Mouse (Mus musculus): Measurements from ENCODE around the gene Ahnak2. TPM values are rescaled to one million over a fixed set of nuclear protein-coding genes. Genes with fewer than 3 reads are reported as not detected.

Gene Ahnak2
- total and polyA plus RNA-seq, 2 experiments from 2014 or later: 2.4 to 10.5 TPM

DNA sequence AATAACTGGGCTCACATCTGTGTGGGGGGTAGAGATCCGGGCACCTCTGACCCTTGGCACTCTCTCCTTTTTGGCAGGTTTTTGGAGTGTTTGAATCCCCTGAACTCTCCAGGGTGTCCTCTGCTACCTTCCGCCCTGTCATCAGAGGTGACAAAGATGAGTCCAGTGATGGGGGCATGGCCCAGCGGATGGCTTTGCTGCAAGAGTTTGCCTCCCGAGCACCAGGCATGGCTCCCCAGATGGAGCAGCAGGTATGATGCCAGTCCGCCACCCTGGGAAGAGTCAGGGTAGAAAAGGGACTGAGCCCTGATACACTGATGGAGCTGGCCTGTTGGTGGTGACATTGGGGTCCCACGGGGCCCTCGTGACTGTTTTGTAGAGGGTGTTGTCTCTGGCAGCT lies 65.4 kb downstream of the Ahnak2 start:
- DNase-seq (ENCODE audit: low spot score) (no peak), ATAC-seq (ENCODE audit: insufficient read depth, low read depth) (no peak)
- Histone ChIP-seq H3K27me3 (ENCODE audit: control insufficient read depth, insufficient read depth, low read length) (no peaks in the 10 kb centered on the region), H3K4me2 (ENCODE audit: low read depth, low read length) (no peak overlapping the region), H3K9ac (replicated peaks; ENCODE audit: low read depth, low read length) (no peak overlapping the region), H3K4me1 (ENCODE audit: control insufficient read depth, insufficient read depth) (no peaks in the 10 kb centered on the region), H3K4me3 (ENCODE audit: low read depth, low read length) (no peak overlapping the region), H3K27ac (ENCODE audit: low read depth) (no peak overlapping the region), H3K9me3 (replicated peaks; ENCODE audit: control insufficient read depth, low read length) (no peaks in the 10 kb centered on the region), H3K36me3 (replicated peaks; ENCODE audit: control insufficient read depth, insufficient read depth, low read length) (peaks cover 28% of the 10 kb centered on the region)
- TF ChIP-seq EP300 (IDR thresholded peaks at IDR 0.05; ENCODE audit: low read depth): no peak
- TF ChIP-seq CTCF (IDR thresholded peaks at IDR 0.05; ENCODE audit: low read depth): no peak
- 82% methylated on average over 7 of the region's 7 CpGs for WGBS

- H3K36me3 ChIP-seq (replicated peaks; ENCODE audit: control insufficient read depth, insufficient read depth, low read length): peaks cover 28% of the 10 kb centered on the region
- ATAC-seq (ENCODE audit: insufficient read depth, low read depth): no peak
- H3K9me3 ChIP-seq (replicated peaks; ENCODE audit: control insufficient read depth, low read length): no peaks in the 10 kb centered on the region
- H3K27me3 ChIP-seq (ENCODE audit: control insufficient read depth, insufficient read depth, low read length): no peaks in the 10 kb centered on the region
- H3K9ac ChIP-seq (replicated peaks; ENCODE audit: low read depth, low read length): no peak overlapping the region
- 91% methylated on average over 10 of the region's 10 CpGs for WGBS
- TF ChIP-seq CTCF (IDR thresholded peaks at IDR 0.05; ENCODE audit: low read depth): no peak
- no peak for TF ChIP-seq EP300 (IDR thresholded peaks at IDR 0.05; ENCODE audit: low read depth)
- no peak for DNase-seq (ENCODE audit: low spot score)
- no peak overlapping the region for H3K27ac ChIP-seq (ENCODE audit: low read depth)
- H3K4me3 ChIP-seq (ENCODE audit: low read depth, low read length): no peak overlapping the region
- H3K4me2 ChIP-seq (ENCODE audit: low read depth, low read length): no peak overlapping the region
- H3K4me1 ChIP-seq (ENCODE audit: control insufficient read depth, insufficient read depth): no peaks in the 10 kb centered on the region
Measured at GRCm38 (mm10) chr12:112736636-112736925, 65.9 kb downstream of the Ahnak2 start.

GRCm38 (mm10) chr12:112735896-112736635 lies 66.4 kb downstream of the Ahnak2 start:
- Histone ChIP-seq H3K27ac (ENCODE audit: low read depth) (no peak overlapping the region), H3K36me3 (replicated peaks; ENCODE audit: control insufficient read depth, insufficient read depth, low read length) (peaks cover 28% of the 10 kb centered on the region), H3K9me3 (replicated peaks; ENCODE audit: control insufficient read depth, low read length) (no peaks in the 10 kb centered on the region), H3K4me2 (ENCODE audit: low read depth, low read length) (no peak overlapping the region), H3K27me3 (ENCODE audit: control insufficient read depth, insufficient read depth, low read length) (no peaks in the 10 kb centered on the region), H3K4me1 (ENCODE audit: control insufficient read depth, insufficient read depth) (no peaks in the 10 kb centered on the region), H3K9ac (replicated peaks; ENCODE audit: low read depth, low read length) (no peak overlapping the region), H3K4me3 (ENCODE audit: low read depth, low read length) (no peak overlapping the region)
- no peak for DNase-seq (ENCODE audit: low spot score)
- 88% methylated on average over 29 of the region's 29 CpGs for WGBS
- ATAC-seq (ENCODE audit: insufficient read depth, low read depth): no peak
- TF ChIP-seq CTCF (IDR thresholded peaks at IDR 0.05; ENCODE audit: low read depth) (no peak), EP300 (IDR thresholded peaks at IDR 0.05; ENCODE audit: low read depth) (no peak)

DNA sequence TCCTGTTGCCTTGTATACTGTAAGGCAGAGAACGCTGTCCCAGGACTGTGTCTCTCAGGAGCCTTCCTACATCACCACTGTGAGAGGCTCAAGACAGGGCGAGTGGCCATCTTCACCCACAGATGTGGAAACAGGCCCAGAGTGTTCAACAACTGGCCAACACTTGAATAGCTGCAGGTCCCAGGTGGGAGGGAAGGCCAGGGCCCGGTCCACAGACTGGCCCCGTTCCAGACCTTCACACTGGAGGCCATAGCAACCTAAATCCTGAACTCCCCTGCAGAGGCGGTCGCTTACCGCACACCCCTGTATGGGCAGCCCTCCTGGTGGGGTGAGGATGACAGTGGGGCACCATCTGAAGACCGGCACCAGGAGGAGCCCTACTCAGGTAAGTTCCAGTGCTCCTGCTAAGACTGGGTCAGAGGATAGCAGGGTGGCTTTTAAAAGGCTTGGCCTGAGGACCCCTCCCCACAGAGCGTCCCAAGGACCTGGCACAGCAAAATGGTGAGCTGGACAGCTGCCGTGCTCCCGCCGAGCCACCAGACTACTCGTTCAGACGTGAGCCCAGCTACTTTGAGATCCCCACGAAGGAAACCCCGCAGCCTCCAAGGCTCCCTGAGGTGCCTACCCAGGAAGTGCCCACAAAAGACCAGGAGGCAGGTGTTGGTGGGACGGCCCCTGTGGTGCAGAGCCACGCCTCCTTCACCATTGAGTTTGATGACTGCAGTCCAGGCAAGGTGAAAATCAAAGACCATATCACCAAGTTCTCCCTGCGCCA lies 67.4 kb downstream of the Ahnak2 start:
- H3K4me3 ChIP-seq (ENCODE audit: low read depth, low read length): no peak overlapping the region
- no peak for DNase-seq (ENCODE audit: low spot score)
- ATAC-seq (ENCODE audit: insufficient read depth, low read depth): no peak

DNA sequence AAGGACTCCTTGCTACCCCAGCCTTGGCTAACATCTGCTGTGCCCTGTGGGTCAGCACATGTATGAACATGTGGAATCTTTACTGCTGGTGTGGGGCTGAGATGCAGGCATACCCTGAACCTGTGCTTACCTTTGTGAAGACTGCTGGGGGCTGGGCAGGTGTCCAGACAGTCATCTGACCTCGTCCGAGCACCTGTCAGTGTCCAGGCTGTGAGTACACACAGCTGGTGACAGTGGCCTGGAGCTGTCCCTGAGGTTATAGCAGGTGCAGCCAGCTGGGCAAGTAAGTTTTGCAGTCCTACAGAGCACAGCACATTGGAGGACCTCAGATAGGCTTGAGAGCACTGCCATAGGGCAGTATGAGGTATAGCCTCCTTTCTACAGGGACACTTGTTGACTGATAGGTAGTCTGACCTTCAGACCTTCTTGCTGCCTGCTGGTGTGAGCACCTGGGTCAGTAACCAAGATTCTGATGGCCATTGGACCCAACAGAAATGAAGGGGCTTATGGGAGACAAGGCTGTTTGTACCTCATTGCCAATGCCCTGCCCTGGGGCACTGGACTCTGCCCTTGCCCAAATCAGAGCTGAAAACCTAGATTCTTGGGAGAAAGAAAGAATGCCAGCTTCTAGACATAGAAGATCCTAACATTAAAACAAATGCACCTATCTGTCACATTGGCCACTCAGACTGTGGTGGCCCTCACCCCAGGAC lies 68.2 kb downstream of the Ahnak2 start:
- Histone ChIP-seq H3K36me3 (replicated peaks; ENCODE audit: control insufficient read depth, insufficient read depth, low read length) (peaks cover 25% of the 10 kb centered on the region), H3K9me3 (replicated peaks; ENCODE audit: control insufficient read depth, low read length) (no peaks in the 10 kb centered on the region), H3K4me1 (ENCODE audit: control insufficient read depth, insufficient read depth) (no peaks in the 10 kb centered on the region), H3K27me3 (ENCODE audit: control insufficient read depth, insufficient read depth, low read length) (no peaks in the 10 kb centered on the region), H3K4me2 (ENCODE audit: low read depth, low read length) (no peak overlapping the region), H3K9ac (replicated peaks; ENCODE audit: low read depth, low read length) (no peak overlapping the region), H3K27ac (ENCODE audit: low read depth) (no peak overlapping the region), H3K4me3 (ENCODE audit: low read depth, low read length) (no peak overlapping the region)
- 67% methylated on average over 2 of the region's 2 CpGs for WGBS
- no peak for ATAC-seq (ENCODE audit: insufficient read depth, low read depth)
- no peak for DNase-seq (ENCODE audit: low spot score)
- TF ChIP-seq CTCF (IDR thresholded peaks at IDR 0.05; ENCODE audit: low read depth) (no peak), EP300 (IDR thresholded peaks at IDR 0.05; ENCODE audit: low read depth) (no peak)

More for the DNA sequence above, 67.4 kb downstream of the Ahnak2 start:
- Histone ChIP-seq H3K9me3 (replicated peaks; ENCODE audit: control insufficient read depth, low read length) (no peaks in the 10 kb centered on the region), H3K4me2 (ENCODE audit: low read depth, low read length) (no peak overlapping the region), H3K27ac (ENCODE audit: low read depth) (no peak overlapping the region), H3K4me1 (ENCODE audit: control insufficient read depth, insufficient read depth) (no peaks in the 10 kb centered on the region), H3K27me3 (ENCODE audit: control insufficient read depth, insufficient read depth, low read length) (no peaks in the 10 kb centered on the region), H3K9ac (replicated peaks; ENCODE audit: low read depth, low read length) (no peak overlapping the region), H3K36me3 (replicated peaks; ENCODE audit: control insufficient read depth, insufficient read depth, low read length) (peaks cover 25% of the 10 kb centered on the region)
- 87% methylated on average over 19 of the region's 19 CpGs for WGBS
- TF ChIP-seq CTCF (IDR thresholded peaks at IDR 0.05; ENCODE audit: low read depth) (no peak), EP300 (IDR thresholded peaks at IDR 0.05; ENCODE audit: low read depth) (no peak)

All from heart, postnatal 0 days (tissue).